Mouse (Mus musculus) megakaryocyte, adult 5-6 weeks (primary cell): ENCODE measurements around the gene Ctps. TPM values are rescaled to one million over a fixed set of nuclear protein-coding genes. Genes with fewer than 3 reads are reported as not detected.

ENCODE experiments used
- ATAC-seq: 2 replicates; pipeline ENCODE4 v1.8.0; 2016; ENCODE audit warnings: mild to moderate bottlenecking, inconsistent platforms; ENCODE audit not compliant: poor library complexity, severe bottlenecking
- total RNA-seq, 2 experiments: library from RNA; stranded (forward) in 1 of 2; stranded (reverse) in 1 of 2; fragments of 153-499, 151-499 nt in 1 of 2; fragments of 221-1000, 200-1000 nt in 1 of 2; gene quantifications; 2 replicates each; pipeline versions ENCODE4 v1.2.3 to v1.2.4; 2015 to 2017

Gene Ctps
- total RNA-seq, 2 experiments from 2014 or later: 12.8 to 14.3 TPM

DNA sequence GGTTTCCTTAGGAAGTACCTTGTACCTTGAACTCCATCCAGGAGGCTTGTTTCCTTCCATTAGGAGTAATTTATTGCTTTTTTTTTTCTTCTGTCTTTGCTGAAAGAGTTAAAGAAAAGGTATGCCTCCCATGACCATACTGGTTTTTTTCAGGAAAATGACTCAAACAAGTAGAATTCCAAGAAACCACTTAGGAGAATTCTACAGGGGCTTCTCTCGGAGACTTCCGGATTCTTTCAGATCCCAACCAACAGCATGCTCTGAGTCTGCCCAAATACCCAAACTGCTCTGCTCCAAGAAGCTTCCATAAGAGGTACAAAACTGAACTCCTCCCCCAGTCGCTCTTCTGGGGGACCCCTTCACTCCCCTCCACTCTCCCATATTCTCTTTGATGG is 991 bp upstream of the Ctps start:
- no peak for ATAC-seq

- ATAC-seq: no peak
Measured at GRCm38 (mm10) chr4:120570438-120571069, 478 bp upstream of the Ctps start.

GRCm38 (mm10) chr4:120569025-120569424 is 1.1 kb downstream of the Ctps start:
- ATAC-seq: no peak

DNA sequence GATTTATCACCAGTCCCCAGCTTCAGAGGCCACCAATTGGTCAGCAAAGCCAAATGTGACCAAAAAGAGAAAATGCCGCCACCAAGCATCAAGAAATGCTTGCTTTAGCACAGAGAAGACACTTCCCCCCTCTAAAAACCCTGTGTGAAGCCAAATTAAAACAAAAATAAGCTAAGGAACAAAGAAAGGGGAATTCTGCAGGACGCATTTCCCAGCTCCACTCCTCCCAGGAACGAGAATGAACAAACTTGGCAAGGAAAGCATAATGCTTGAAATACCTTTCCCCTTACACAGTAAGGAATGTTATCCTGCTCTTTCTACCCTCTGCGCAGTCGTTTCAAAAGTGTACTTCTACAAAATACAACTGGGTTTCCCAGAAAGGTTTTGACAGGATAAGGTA is 2.1 kb downstream of the Ctps start:
- no peak for ATAC-seq

DNA sequence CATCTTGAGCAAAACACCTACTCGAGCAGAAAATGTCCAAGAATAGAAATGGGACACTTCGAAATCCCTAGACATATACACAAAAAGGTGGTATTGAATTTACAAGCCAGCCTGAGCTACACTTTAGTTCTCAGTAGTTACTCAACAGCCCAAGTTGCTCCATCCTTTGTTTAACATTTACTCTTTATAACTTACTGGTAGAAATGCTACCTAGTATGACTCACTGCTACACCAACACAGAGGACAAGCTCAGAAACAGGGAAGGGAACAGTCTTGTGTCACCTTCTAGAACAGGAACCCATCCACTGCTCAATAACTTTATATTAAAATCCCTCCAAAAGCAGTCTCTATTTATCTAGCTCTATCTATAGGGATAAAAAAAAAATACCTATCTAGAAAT is 4.3 kb downstream of the Ctps start:
- ATAC-seq: no peak

DNA sequence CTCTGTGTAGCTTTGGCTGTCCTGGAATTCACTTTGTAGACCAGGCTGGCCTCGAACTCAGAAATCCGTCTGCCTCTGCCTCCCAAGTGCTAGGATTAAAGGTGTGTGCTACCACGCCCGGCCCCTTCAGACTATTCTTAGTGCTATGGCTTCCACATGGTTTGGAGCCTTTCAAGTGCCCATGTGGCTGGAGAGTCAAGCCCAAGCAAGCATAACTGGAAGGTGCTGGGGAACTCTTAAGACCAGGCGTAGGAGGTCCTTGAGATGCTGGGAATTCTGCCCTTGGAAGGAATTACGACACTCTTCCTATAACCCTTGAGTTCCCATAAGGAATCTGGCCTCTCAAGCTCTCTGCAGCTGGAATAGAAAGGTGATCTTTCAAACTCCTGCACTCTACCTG is 13.5 kb downstream of the Ctps start:
- ATAC-seq: no peak

DNA sequence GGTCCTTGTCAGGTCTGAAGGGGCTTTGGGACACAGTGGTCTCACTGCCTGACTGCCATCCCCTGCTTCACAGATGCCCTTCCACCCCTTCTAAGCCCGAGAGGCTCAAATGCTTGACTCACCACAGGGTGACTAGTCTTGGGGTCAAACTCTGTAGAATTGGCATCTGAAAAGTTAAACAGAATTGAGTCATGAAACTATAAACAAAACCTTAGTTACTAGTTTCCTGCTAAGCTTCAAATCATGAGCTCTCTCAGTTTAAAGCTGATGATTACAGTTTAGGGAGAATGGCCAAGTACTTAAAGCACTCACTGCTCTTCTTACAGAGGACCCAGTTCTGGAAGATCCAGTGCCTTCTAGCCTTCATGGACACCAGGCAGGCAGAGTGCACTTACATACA is 25.2 kb downstream of the Ctps start:
- no peak for ATAC-seq

DNA sequence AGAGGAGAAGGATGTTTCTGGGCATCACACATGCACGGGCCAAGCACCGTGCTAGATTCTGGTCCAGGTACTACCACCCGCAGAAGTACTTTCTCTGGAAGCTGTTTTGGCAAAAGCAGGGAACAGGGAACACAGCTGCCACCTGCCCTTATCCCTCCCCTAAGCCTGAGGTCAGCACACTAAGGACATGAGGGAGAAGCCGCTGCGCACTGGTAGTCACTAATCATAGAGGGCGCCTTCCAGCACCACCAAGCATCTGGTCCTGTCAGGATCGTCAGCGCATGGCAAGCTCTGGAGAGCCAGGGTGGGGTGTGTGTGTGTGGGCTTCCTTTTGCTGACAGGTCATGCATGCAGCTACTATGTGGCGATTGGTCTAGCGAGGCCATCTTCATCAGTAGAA is 31.4 kb downstream of the Ctps start:
- ATAC-seq: no peak

DNA sequence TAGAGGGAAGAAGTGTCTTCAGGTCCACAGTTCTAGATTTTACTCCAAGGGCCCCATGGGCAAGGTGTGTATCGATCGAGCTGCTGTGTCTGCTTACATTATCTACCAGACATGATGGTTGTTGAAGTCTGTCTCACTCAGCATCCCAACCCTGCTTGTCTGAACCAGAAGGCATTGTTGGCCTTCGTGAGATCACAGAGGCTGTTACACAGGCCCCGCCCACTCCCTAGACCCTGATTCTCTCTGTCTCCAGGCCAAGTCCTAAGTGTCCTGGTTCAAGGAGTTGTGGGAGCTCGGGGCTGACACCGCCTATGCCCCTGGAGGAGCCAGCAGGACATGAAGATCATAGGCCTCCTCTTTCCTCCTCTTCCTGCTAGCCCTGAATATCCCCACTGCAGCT is 38.1 kb downstream of the Ctps start, which contains the start of gene Slfnl1:
Gene Slfnl1 (plus strand): TSS at position 246 of the 400 bp plus-strand sequence.
- ATAC-seq: no peak

DNA sequence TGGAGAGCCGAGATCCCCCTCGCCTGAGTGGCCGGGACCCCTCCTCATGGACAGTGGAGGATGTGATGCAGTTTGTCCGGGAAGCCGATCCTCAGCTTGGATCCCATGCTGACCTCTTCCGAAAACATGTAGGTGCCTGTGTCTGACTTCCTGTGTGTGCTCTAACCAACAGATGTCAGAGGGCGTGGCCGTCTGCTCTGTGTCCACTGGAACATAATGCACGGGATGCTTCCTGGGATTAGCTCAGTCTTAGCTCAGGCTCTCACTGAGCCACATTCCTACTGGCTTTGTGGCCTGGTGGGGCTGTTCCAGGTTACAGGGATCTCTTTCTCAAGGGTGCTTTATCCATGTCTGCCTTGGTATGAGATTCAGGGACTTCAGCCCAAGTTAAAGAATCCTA is 41.9 kb downstream of the Ctps start:
- no peak for ATAC-seq

GRCm38 (mm10) chr4:120523092-120523491 is 47.0 kb downstream of the Ctps start:
- ATAC-seq: peak; percentile 96

DNA sequence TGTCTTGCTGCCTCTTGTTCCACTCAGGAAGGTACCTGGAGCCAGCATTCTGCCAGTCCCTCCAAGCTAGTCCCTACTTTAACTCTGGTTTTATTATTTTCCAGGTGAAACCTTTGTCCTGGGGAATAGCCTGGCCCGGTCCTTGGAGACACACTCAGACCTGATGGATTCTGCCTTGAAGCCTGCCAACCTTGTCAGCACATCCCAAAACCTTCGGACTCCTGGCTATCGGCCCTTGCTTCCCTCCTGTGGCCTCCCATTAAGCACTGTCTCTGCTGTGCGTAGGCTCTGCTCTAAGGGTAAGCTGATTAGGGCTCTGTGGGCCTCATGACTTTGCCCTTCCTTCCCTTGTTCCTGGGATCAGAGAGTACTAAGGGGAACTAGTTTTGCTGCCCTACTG is 47.7 kb downstream of the Ctps start:
- no peak for ATAC-seq

DNA sequence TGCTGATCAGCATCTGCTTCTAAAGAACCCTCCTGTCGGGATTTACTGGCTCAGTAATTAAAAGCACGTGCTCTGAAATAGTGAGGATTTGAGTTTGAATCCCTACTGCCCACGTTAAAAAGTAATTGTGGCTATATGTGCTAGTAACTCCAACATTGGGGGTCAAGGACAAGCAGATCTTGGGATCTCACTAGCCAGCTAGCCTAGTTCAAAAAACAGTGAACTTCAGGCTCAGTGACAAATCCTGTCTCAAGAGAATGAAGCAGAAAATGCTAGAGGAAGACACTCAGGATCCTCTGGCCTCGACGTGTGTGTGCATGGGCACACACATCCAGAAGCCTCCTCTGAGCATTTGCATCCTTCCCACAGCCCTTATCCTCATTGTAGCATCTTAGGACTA is 48.3 kb downstream of the Ctps start:
- no peak for ATAC-seq

DNA sequence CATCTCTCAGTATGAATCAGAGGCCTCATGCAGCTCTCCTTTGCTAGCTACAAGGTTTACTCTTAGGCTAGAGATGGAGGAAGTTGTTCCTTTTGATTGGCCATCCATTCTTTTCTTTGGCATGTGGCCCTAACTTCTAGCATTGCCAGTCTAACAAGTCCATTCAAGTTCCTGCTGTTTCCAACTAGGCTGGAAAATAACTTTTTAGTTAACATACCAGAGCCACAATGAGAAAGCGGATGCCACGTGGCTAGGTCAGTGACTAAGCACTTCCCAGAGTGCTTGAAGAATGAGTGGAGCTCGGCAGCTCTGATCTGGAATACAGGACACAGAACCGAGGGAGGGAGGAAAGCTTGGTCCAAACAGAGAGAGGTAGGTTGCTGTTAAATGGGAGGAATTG is 52.7 kb downstream of the Ctps start:
- no peak for ATAC-seq

- ATAC-seq: no peak
Measured at GRCm38 (mm10) chr4:120516907-120517306, 53.2 kb downstream of the Ctps start.

DNA sequence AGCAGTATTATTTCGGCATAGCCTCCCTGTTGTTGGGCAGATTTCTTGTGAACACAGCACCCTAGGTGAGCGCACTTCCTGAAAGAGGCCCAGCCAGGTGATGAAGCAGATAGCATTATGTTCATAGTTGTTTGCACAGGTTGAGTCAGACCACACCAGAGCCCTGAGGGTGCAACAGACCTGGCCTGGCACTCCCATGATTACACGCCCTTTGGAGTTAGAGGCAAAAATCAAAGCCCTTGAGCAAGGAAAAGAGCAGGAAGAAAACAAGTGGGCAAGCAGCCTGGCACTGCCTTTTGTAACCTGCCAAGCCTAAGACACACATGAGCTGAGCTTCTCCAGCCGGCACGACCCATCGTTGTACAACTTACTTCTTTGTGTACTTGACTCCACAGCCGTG is 53.6 kb downstream of the Ctps start:
- ATAC-seq: no peak

DNA sequence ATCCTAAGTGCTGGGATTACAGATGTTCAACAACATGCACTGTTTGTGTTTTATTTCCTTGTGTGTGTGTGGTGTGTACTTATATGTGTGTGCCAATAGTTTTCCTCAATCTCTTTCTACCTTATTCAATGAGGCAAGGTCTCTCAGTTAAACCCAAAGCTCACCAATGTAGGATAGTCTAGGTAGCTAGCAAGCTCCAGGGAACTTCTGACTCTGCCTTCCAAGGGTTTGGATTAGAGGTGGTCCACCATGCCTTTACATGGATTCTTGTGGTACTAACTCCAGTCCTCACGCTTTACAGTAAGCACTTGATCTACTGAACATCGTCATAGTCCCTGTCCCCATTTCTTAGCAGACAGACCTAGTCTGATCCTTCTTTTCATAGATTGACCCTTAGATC is 55.7 kb downstream of the Ctps start:
- ATAC-seq: no peak

- peak; percentile 12; the same call in 1 of the 2 replicates for ATAC-seq
Measured at GRCm38 (mm10) chr4:120511203-120511602, 58.9 kb downstream of the Ctps start.

DNA sequence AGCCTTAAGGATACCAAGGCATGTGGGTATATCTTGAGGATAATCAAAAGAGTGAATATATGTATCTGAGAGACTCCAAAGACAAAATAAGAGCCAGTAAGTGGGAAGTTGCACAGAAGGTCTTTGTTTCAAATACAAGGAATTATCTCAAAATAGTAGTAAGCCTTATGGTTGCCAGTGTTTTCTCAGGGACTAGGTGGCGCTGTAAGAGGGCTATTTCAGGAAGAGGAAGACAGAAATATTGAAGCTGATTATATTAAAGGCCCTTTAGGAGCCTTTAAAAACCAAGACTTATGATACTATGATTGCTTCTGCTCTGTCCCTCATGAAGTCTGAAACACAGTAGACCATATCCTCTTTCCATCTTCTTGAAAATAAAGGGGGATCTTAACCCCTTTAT is 63.1 kb downstream of the Ctps start:
- ATAC-seq: no peak
